Mouse (Mus musculus) cerebellum, adult 2 months (tissue): ENCODE results near the gene Olfr1104. TPM values are rescaled to one million over a fixed set of nuclear protein-coding genes. Genes with fewer than 3 reads are reported as not detected.

ENCODE experiments used
- DNase-seq, 2 experiments: peaks; one replicate each; pipeline ENCODE4 v3.0.0; 2021
- H3K27ac ChIP-seq: fragments of 200-500 bp; 2 replicates; pipeline ENCODE4 v1.5.1; 2012; ENCODE audit warnings: low read length, control low read depth, inconsistent platforms; ENCODE audit not compliant: insufficient read depth
- H3K27me3 ChIP-seq: fragments of 200-500 bp; 2 replicates; pipeline ENCODE4 v1.6.1; 2012; ENCODE audit warnings: inconsistent platforms, mild to moderate bottlenecking, low read length, moderate library complexity; ENCODE audit not compliant: control insufficient read depth, insufficient read depth
- H3K4me1 ChIP-seq: fragments of 200-500 bp; 2 replicates; pipeline ENCODE4 v1.6.1; 2011; ENCODE audit warnings: low read length; ENCODE audit not compliant: control insufficient read depth, insufficient read depth
- H3K4me3 ChIP-seq: fragments of 200-500 bp; replicated peaks from 2 replicates; pipeline ENCODE3; 2011; ENCODE audit warnings: mild to moderate bottlenecking, low read depth, low read length, control low read depth; ENCODE audit not compliant: insufficient read depth
- CTCF ChIP-seq: fragments of 200-500 bp; IDR thresholded peaks from 2 replicates; pipeline ENCODE4 v1.5.1; 2011; ENCODE audit warnings: low read depth, mild to moderate bottlenecking, control low read depth, low read length, moderate library complexity, borderline replicate concordance; ENCODE audit not compliant: insufficient read depth
- POLR2A ChIP-seq: fragments of 200-500 bp; IDR thresholded peaks from 2 replicates; pipeline ENCODE4 v1.6.1; 2011; ENCODE audit warnings: low read length, control low read depth, borderline replicate concordance; ENCODE audit not compliant: insufficient read depth
- WGBS: fragments of 180-500 bp; shearing (Covaris S2); methylation state at CpG from one replicate; pipeline ENCODE4 v1.1.7; 2018; 5-methylcytosine and 5-hydroxymethylcytosine counted together
- polyA plus RNA-seq: library from polyadenylated mRNA; depleted of rRNA; stranded (reverse); fragments of >200 nt; gene quantifications from 2 replicates; pipeline ENCODE4 v1.2.3, GENCODE M21; 2012; rRNA removed

Gene Olfr1104
- polyA plus RNA-seq = not detected in 2 replicates

DNA sequence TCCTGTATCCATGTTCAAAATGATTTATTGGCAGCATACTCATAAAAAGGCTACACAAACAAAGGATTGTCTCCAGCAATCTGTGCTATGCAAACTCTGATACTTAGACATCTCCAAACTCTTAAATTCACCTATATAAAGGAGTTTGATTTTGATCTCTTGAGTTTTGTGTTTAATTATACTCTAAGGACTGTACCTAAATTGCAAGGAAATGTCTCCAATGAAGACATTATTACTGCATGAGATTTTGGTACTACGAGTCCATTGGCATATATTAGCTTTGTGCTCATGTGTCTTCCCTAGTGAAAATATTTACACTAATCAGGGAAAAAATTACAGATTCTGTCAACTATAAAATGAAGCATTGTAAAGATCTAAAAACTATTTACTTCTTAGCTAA, at the start of gene Olfr1104:
Gene Olfr1104, minus strand, starts transcription at position 101 of the 400 bp plus-strand sequence.
- no peak for DNase-seq
- TF ChIP-seq CTCF (no peak), POLR2A (no peak)
- no peaks in the 10 kb centered on the region for H3K4me1 ChIP-seq
- WGBS = 88% methylated on average over 1 of the region's 1 CpGs
- H3K4me3 ChIP-seq = no peak within 1 kb of the TSS
- no peak within 1 kb of the TSS for H3K27ac ChIP-seq
- no peaks in the 10 kb centered on the region for H3K27me3 ChIP-seq

DNA sequence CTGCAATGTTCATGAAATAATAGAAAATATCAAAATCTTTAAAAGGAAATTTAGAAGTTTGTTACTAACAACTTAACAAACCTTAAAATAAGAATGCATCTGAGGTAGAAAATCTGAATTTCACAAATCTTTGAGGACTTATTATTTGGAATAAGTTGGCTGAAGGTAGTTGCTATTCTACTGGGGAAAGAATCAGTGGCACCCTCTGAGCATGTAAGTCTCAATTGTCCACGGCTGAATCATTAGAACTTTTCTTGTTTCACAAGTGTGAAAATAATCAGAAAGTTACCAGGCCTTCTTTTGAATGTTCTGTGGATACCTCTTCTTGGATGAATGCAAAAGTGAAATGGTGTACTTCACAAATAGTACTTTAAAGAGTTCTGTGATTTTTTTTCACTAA, 48.8 kb upstream of the Olfr1104 start, which contains the start of gene Olfr1107:
Gene Olfr1107, minus strand, starts transcription at position 101 of the 400 bp plus-strand sequence.
- TF ChIP-seq CTCF = no peak
- no peak for TF ChIP-seq POLR2A
- H3K27ac ChIP-seq = no peak within 1 kb of the TSS
- 65% methylated on average over 1 of the region's 1 CpGs for WGBS

DNA sequence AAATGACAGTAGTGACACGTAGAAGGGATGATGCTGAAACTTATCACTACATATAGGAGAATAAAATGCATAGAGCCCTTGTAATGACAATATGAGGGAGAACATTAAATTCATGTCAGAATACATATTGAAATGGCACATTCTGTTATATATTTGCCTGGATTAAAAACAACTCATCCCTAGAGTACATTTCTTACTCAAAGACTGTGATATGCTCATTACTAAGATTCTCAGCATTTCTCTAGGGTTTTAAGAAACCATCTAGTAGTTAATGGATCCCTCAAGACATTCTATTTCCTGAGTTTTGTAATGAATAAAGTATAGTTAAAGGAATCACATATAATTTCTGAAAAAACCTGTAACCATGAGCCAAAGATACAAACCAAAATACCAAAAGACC, 25.3 kb upstream of the Olfr1104 start, which contains the start of gene Olfr1106:
Gene Olfr1106, minus strand, starts transcription at position 101 of the 400 bp plus-strand sequence.
- Histone ChIP-seq H3K4me1 (no peaks in the 10 kb centered on the region), H3K4me3 (no peak within 1 kb of the TSS), H3K27ac (no peak within 1 kb of the TSS), H3K27me3 (no peaks in the 10 kb centered on the region)
- 57% methylated on average over 1 of the region's 1 CpGs for WGBS
- no peak for DNase-seq
- TF ChIP-seq CTCF = no peak
- TF ChIP-seq POLR2A = no peak

More for the DNA sequence above, 48.8 kb upstream of the Olfr1104 start, which contains the start of gene Olfr1107:
- H3K27me3 ChIP-seq = no peaks in the 10 kb centered on the region
- no peaks in the 10 kb centered on the region for H3K4me1 ChIP-seq
- DNase-seq = no peak
- H3K4me3 ChIP-seq = no peak within 1 kb of the TSS

DNA sequence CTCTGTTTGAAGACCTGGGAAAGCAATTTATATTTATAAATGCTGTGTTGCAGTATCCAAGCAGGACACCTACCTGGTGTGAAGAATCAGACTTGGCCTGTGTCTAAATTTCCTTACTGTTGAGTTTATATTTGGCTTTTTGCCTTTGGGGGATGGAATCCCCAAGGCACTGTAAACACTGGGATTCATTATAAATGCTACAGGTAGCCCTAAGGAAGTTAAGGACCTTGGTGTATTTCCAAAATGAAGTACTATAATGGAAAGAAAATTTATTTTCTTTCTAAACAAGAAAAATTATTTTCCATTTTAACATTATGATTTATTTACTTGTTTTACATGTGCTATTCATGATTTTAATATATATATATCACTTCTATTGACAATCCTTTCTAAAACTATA, 9.6 kb upstream of the Olfr1104 start, which contains the start of gene Olfr1105:
Gene Olfr1105, minus strand, starts transcription at position 101 of the 400 bp plus-strand sequence.
- no peaks in the 10 kb centered on the region for H3K27me3 ChIP-seq
- no peak for TF ChIP-seq CTCF
- no peak for TF ChIP-seq POLR2A
- no peak for DNase-seq
- no peak within 1 kb of the TSS for H3K4me3 ChIP-seq
- no peaks in the 10 kb centered on the region for H3K4me1 ChIP-seq
- H3K27ac ChIP-seq = no peak within 1 kb of the TSS

DNA sequence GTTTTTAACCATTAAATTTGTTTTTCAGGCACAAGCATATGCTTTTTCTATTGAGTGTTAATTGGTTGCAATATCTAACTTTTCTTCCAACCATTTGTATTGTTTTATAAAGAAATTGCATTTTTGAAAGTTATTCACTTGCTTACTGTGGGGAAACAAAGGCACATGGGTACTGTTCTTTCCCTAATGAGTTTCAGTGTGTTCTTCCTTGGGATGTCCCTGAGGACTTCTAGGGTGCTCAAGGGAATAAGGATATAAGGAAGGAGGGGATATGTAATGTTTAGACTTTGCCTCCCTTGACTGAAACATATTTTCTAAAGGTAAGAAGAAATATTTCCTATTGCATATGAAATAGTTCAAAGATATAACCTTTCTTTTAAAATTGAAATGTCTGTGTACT, 28.8 kb downstream of the Olfr1104 start, which contains the start of gene Olfr1102:
Gene Olfr1102, plus strand, starts transcription at position 301 of the 400 bp plus-strand sequence.
- H3K27ac ChIP-seq = no peak within 1 kb of the TSS
- TF ChIP-seq POLR2A (no peak), CTCF (no peak)
- H3K27me3 ChIP-seq = no peaks in the 10 kb centered on the region
- no peaks in the 10 kb centered on the region for H3K4me1 ChIP-seq
- no peak for DNase-seq
- H3K4me3 ChIP-seq = no peak within 1 kb of the TSS

DNA sequence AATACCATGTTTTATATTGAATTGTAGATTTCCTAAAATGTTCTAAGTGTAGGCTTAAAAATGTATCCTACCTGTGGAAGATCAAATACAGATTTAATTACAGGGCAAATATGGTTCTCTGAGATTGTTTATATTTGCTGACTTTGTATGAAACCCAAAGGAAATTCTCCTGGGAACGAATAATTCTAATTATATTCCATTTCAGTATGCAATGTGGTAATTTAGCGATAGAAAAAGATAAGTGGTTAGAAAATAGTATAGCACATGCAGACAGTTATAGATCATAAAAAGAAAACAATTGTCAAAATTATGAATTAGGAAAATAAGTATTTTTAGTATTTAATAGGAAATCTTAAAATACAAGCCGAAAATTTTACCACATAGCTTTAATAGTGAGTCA, 35.8 kb downstream of the Olfr1104 start, which contains the start of gene Olfr1101:
Gene Olfr1101, minus strand, starts transcription at position 101 of the 400 bp plus-strand sequence.
- TF ChIP-seq CTCF = no peak
- no peak for TF ChIP-seq POLR2A
- WGBS = 82% methylated on average over 3 of the region's 3 CpGs
- Histone ChIP-seq H3K4me3 (no peak within 1 kb of the TSS), H3K27me3 (no peaks in the 10 kb centered on the region), H3K4me1 (no peaks in the 10 kb centered on the region), H3K27ac (no peak within 1 kb of the TSS)
- DNase-seq = no peak

DNA sequence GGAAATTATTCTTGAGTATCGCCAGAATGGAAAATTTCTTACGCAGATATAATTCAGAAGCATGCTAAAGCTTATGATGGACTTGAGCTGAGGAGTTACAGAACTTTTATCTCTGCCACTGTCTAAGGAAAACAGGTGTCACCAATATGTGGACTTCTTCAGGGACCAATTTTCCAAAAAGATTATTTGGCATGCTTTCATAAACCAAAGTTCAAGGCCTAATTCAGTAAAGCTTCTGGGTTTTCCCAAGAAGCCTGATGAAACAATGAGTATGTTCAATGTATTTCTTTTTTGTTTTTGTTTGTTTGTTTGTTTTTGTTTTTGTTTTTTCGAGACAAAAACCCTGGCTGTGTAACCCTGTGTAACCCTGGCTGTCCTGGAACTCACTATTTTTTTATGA, 47.0 kb downstream of the Olfr1104 start, which contains the start of gene Olfr1100:
Gene Olfr1100, minus strand, starts transcription at position 101 of the 400 bp plus-strand sequence.
- WGBS = 78% methylated on average over 3 of the region's 3 CpGs
- H3K27me3 ChIP-seq = no peaks in the 10 kb centered on the region
- H3K4me3 ChIP-seq = no peak within 1 kb of the TSS
- no peak for DNase-seq
- no peaks in the 10 kb centered on the region for H3K4me1 ChIP-seq
- H3K27ac ChIP-seq = no peak within 1 kb of the TSS
- no peak for TF ChIP-seq CTCF
- no peak for TF ChIP-seq POLR2A

Other genes with a start within 250 kb of the Olfr1104 start
- not detected in 2 replicates for gene Olfr1093, start 244.6 kb downstream of the Olfr1104 start, polyA plus RNA-seq
- not detected in 2 replicates for gene Olfr141, start 217.1 kb downstream of the Olfr1104 start, polyA plus RNA-seq
- gene Olfr1094, start 202.4 kb downstream of the Olfr1104 start, polyA plus RNA-seq = not detected in 2 replicates
- not detected in 2 replicates for gene Olfr1095, start 175.4 kb downstream of the Olfr1104 start, polyA plus RNA-seq
- gene Gm13723, start 152.3 kb downstream of the Olfr1104 start, polyA plus RNA-seq = not detected in 2 replicates
- gene Olfr1097, start 134.9 kb downstream of the Olfr1104 start, polyA plus RNA-seq = not detected in 2 replicates
- not detected in 2 replicates for gene Olfr1098, start 102.5 kb downstream of the Olfr1104 start, polyA plus RNA-seq
- not detected in 2 replicates for gene Olfr1099, start 66.4 kb downstream of the Olfr1104 start, polyA plus RNA-seq
- not detected in 2 replicates for gene Olfr1100, start 47.1 kb downstream of the Olfr1104 start, polyA plus RNA-seq
- gene Olfr1101, start 35.9 kb downstream of the Olfr1104 start, polyA plus RNA-seq = not detected in 2 replicates
- gene Olfr1102, start 28.7 kb downstream of the Olfr1104 start, polyA plus RNA-seq = not detected in 2 replicates
- not detected in 2 replicates for gene Olfr1105, start 9.5 kb upstream of the Olfr1104 start, polyA plus RNA-seq
- gene Olfr1106, start 25.2 kb upstream of the Olfr1104 start, polyA plus RNA-seq = not detected in 2 replicates
- not detected in 2 replicates for gene Olfr1107, start 48.7 kb upstream of the Olfr1104 start, polyA plus RNA-seq
- gene Olfr1109, start 68.9 kb upstream of the Olfr1104 start, polyA plus RNA-seq = not detected in 2 replicates
- gene Olfr259, start 87.5 kb upstream of the Olfr1104 start, polyA plus RNA-seq = not detected in 2 replicates
- not detected in 2 replicates for gene Olfr1110, start 113.2 kb upstream of the Olfr1104 start, polyA plus RNA-seq
- not detected in 2 replicates for gene Olfr1111, start 125.5 kb upstream of the Olfr1104 start, polyA plus RNA-seq
- not detected in 2 replicates for gene Olfr1112, start 160.7 kb upstream of the Olfr1104 start, polyA plus RNA-seq
- gene Olfr1113, start 181.9 kb upstream of the Olfr1104 start, polyA plus RNA-seq = not detected in 2 replicates
- not detected in 2 replicates for gene Olfr1115, start 220.9 kb upstream of the Olfr1104 start, polyA plus RNA-seq
- not detected in 2 replicates for gene Olfr1116, start 240.5 kb upstream of the Olfr1104 start, polyA plus RNA-seq